Mouse (Mus musculus): ENCODE results near the gene Mettl21a.
"Not testable (repeated sequence)": the region's sequence is repeated elsewhere in the genome, so short reads cannot be mapped to it uniquely, and the experiment has no call there.

Gene Mettl21a

GRCm38 (mm10) chr1:64609976-64610375, 7.1 kb downstream of the Mettl21a start:
- no peak for DNase-seq

- no peak for DNase-seq
Observed at GRCm38 (mm10) chr1:64609145-64609544, 7.9 kb downstream of the Mettl21a start.

GRCm38 (mm10) chr1:64603381-64603780, 13.7 kb downstream of the Mettl21a start:
- no peak for DNase-seq

- no peak for DNase-seq
Observed at GRCm38 (mm10) chr1:64601242-64601842, 15.7 kb downstream of the Mettl21a start.

GRCm38 (mm10) chr1:64600413-64601077, 16.5 kb downstream of the Mettl21a start:
- no peak for DNase-seq

GRCm38 (mm10) chr1:64598926-64599325, 18.1 kb downstream of the Mettl21a start:
- DNase-seq, result no peak

GRCm38 (mm10) chr1:64578801-64579200, 38.2 kb downstream of the Mettl21a start:
- no peak for DNase-seq

GRCm38 (mm10) chr1:64577911-64578310, 39.1 kb downstream of the Mettl21a start:
- not testable (repeated sequence) for DNase-seq

- DNase-seq, result no peak
Observed at GRCm38 (mm10) chr1:64576732-64577131, 40.3 kb downstream of the Mettl21a start.

GRCm38 (mm10) chr1:64576022-64576421, 41.0 kb downstream of the Mettl21a start:
- DNase-seq, result no peak

- peak; percentile 63 for DNase-seq
Observed at GRCm38 (mm10) chr1:64568206-64568605, 48.8 kb downstream of the Mettl21a start.

- no peak for DNase-seq
Observed at GRCm38 (mm10) chr1:64560105-64560504, 56.9 kb downstream of the Mettl21a start.

Measured in retina, postnatal 1 day (tissue).